Mouse (Mus musculus) lung, embryonic 16.5 days (tissue): ENCODE data around the gene Krtap10-4. TPM values are rescaled to one million over a fixed set of nuclear protein-coding genes. Genes with fewer than 3 reads are reported as not detected.
"Not testable (repeated sequence)": the region's sequence is repeated elsewhere in the genome, so short reads cannot be mapped to it uniquely, and the experiment has no call there.

Experiments used
- ATAC-seq: fragments of 200-750 bp; cut with Nextera tagmentation; 2 replicates; pipeline ENCODE4 v1.8.0; 2017; ENCODE audit warnings: low read depth, mild to moderate bottlenecking, moderate library complexity
- H3K27ac ChIP-seq: fragments of 300-500 bp; sonication (generic); 2 replicates; pipeline ENCODE4 v1.5.1; 2014; ENCODE audit warnings: mild to moderate bottlenecking, control low read depth, low read length
- H3K27me3 ChIP-seq: fragments of 300-500 bp; sonication (generic); 2 replicates; pipeline ENCODE4 v1.6.1; 2014; ENCODE audit warnings: low read depth, low read length, mixed read lengths; ENCODE audit not compliant: control insufficient read depth, insufficient read depth
- H3K36me3 ChIP-seq: fragments of 300-500 bp; sonication (generic); 2 replicates; pipeline ENCODE4 v1.6.1; 2014; ENCODE audit warnings: low read length; ENCODE audit not compliant: control insufficient read depth, insufficient read depth
- H3K4me1 ChIP-seq: fragments of 300-500 bp; sonication (generic); replicated peaks from 2 replicates; pipeline ENCODE4 v1.6.1; 2014; ENCODE audit warnings: low read length, mixed read lengths; ENCODE audit not compliant: control insufficient read depth, insufficient read depth
- H3K4me2 ChIP-seq: fragments of 300-500 bp; sonication (generic); 2 replicates; pipeline ENCODE4 v1.6.1; 2014; ENCODE audit warnings: low read depth, low read length, control low read depth
- H3K4me3 ChIP-seq: fragments of 300-500 bp; sonication (generic); 2 replicates; pipeline ENCODE4 v1.5.1; 2014; ENCODE audit warnings: mild to moderate bottlenecking, low read length, control low read depth
- H3K9ac ChIP-seq: fragments of 300-500 bp; sonication (generic); 2 replicates; pipeline ENCODE4 v1.6.1; 2014; ENCODE audit warnings: low read length, control low read depth
- H3K9me3 ChIP-seq: fragments of 300-500 bp; sonication (generic); 2 replicates; pipeline ENCODE4 v1.6.1; 2016; ENCODE audit warnings: low read length; ENCODE audit not compliant: control insufficient read depth
- WGBS: fragments of 180-500 bp; shearing (Covaris S2); extraction: QIAGEN DNeasy Blood & Tissue Kit; methylation state at CpG from one replicate; pipeline ENCODE4 v1.1.7; 2014; 5-methylcytosine and 5-hydroxymethylcytosine counted together
- polyA plus RNA-seq: library from polyadenylated mRNA; unstranded; fragments of >200 nt; fragmentation: Nextera tagmentation; extraction: Ambion mirVana; gene quantifications from 2 replicates; pipeline ENCODE4 v1.2.1, GENCODE M21; 2015

Gene Krtap10-4
- polyA plus RNA-seq, 1 experiment from 2014 or later = not detected

GRCm38 (mm10) chr10:77798921-77799508 lies 27.9 kb downstream of the Krtap10-4 start, which contains the start of gene Gm19668:
TSS of gene Gm19668 (minus strand) at chr10:77799133.
- no peaks in the 10 kb centered on the region for H3K36me3 ChIP-seq
- no peak within 1 kb of the TSS for H3K4me3 ChIP-seq
- no peak within 1 kb of the TSS for H3K9ac ChIP-seq
- 56% methylated on average over 8 of the region's 8 CpGs for WGBS
- no peak for ATAC-seq
- no peaks in the 10 kb centered on the region for H3K27me3 ChIP-seq
- H3K4me1 ChIP-seq = no peaks in the 10 kb centered on the region
- H3K27ac ChIP-seq = no peak within 1 kb of the TSS
- H3K9me3 ChIP-seq = no peaks in the 10 kb centered on the region
- H3K4me2 ChIP-seq = no peak within 1 kb of the TSS

GRCm38 (mm10) chr10:77798164-77798920 lies 28.6 kb downstream of the Krtap10-4 start:
- not testable (repeated sequence) for H3K9ac ChIP-seq, H3K9me3 ChIP-seq, H3K27ac ChIP-seq, H3K4me1 ChIP-seq, H3K4me2 ChIP-seq, H3K36me3 ChIP-seq, H3K4me3 ChIP-seq, H3K27me3 ChIP-seq, ATAC-seq
- 34% methylated on average over 3 of the region's 3 CpGs for WGBS

- H3K27ac ChIP-seq = no peak overlapping the region
- no peaks in the 10 kb centered on the region for H3K27me3 ChIP-seq
- no peak overlapping the region for H3K9ac ChIP-seq
- H3K4me1 ChIP-seq = no peaks in the 10 kb centered on the region
- H3K9me3 ChIP-seq = no peaks in the 10 kb centered on the region
- H3K4me2 ChIP-seq = no peak overlapping the region
- WGBS = 8% methylated on average over 3 of the region's 3 CpGs
- H3K4me3 ChIP-seq = no peak overlapping the region
- no peak for ATAC-seq
- no peaks in the 10 kb centered on the region for H3K36me3 ChIP-seq
Observed at GRCm38 (mm10) chr10:77797677-77798076, 29.2 kb downstream of the Krtap10-4 start.

- no peaks in the 10 kb centered on the region for H3K36me3 ChIP-seq
- H3K27ac ChIP-seq = no peak within 1 kb of the TSS
- no peak for ATAC-seq
- H3K4me1 ChIP-seq = no peaks in the 10 kb centered on the region
- no peaks in the 10 kb centered on the region for H3K27me3 ChIP-seq
- no peak within 1 kb of the TSS for H3K9ac ChIP-seq
- H3K4me3 ChIP-seq = no peak within 1 kb of the TSS
- 46% methylated on average over 2 of the region's 2 CpGs for WGBS
- H3K4me2 ChIP-seq = no peak within 1 kb of the TSS
- H3K9me3 ChIP-seq = no peaks in the 10 kb centered on the region
Observed at GRCm38 (mm10) chr10:77794976-77795375, 31.9 kb downstream of the Krtap10-4 start, which contains the start of gene Gm9639. TSS of gene Gm9639 (minus strand) at chr10:77795076.

- H3K4me3 ChIP-seq = no peak overlapping the region
- WGBS = 66% methylated on average over 2 of the region's 2 CpGs
Observed at GRCm38 (mm10) chr10:77788621-77789020, 38.3 kb downstream of the Krtap10-4 start.

GRCm38 (mm10) chr10:77787876-77788275 lies 39.0 kb downstream of the Krtap10-4 start, which contains the start of gene Gm7137:
TSS of gene Gm7137 (minus strand) at chr10:77788200.
- not testable (repeated sequence) for H3K9ac ChIP-seq
- no CpG with 5 or more reads among the region's 1 CpGs for WGBS

More at GRCm38 (mm10) chr10:77788621-77789020, 38.3 kb downstream of the Krtap10-4 start:
- H3K36me3 ChIP-seq = no peaks in the 10 kb centered on the region
- no peak overlapping the region for H3K4me2 ChIP-seq
- H3K9me3 ChIP-seq = no peaks in the 10 kb centered on the region
- no peaks in the 10 kb centered on the region for H3K4me1 ChIP-seq
- ATAC-seq = no peak
- no peaks in the 10 kb centered on the region for H3K27me3 ChIP-seq
- H3K27ac ChIP-seq = no peak overlapping the region
- no peak overlapping the region for H3K9ac ChIP-seq

GRCm38 (mm10) chr10:77783396-77783795 lies 43.5 kb downstream of the Krtap10-4 start:
- H3K4me2 ChIP-seq = not testable (repeated sequence)
- WGBS = 100% methylated on average over 1 of the region's 3 CpGs

More at GRCm38 (mm10) chr10:77787876-77788275, 39.0 kb downstream of the Krtap10-4 start, which contains the start of gene Gm7137:
- not testable (repeated sequence) for ATAC-seq, H3K36me3 ChIP-seq, H3K27me3 ChIP-seq, H3K4me3 ChIP-seq, H3K27ac ChIP-seq, H3K4me2 ChIP-seq, H3K4me1 ChIP-seq, H3K9me3 ChIP-seq

GRCm38 (mm10) chr10:77782442-77782841 lies 44.5 kb downstream of the Krtap10-4 start, which contains the start of gene Gm3250:
TSS of gene Gm3250 (minus strand) at chr10:77782542.
- not testable (repeated sequence) for H3K27me3 ChIP-seq, ATAC-seq, H3K27ac ChIP-seq, H3K4me3 ChIP-seq, H3K4me2 ChIP-seq, H3K36me3 ChIP-seq, H3K9ac ChIP-seq, H3K4me1 ChIP-seq, H3K9me3 ChIP-seq
- 29% methylated on average over 1 of the region's 1 CpGs for WGBS

More at GRCm38 (mm10) chr10:77783396-77783795, 43.5 kb downstream of the Krtap10-4 start:
- not testable (repeated sequence) for H3K9me3 ChIP-seq, ATAC-seq, H3K27ac ChIP-seq, H3K4me3 ChIP-seq, H3K9ac ChIP-seq, H3K36me3 ChIP-seq, H3K4me1 ChIP-seq, H3K27me3 ChIP-seq

- H3K36me3 ChIP-seq, ATAC-seq, H3K27me3 ChIP-seq, H3K4me3 ChIP-seq, H3K27ac ChIP-seq, H3K9me3 ChIP-seq, H3K4me1 ChIP-seq, H3K4me2 ChIP-seq, H3K9ac ChIP-seq: not testable (repeated sequence)
- 56% methylated on average over 1 of the region's 1 CpGs for WGBS
Observed at GRCm38 (mm10) chr10:77776844-77777243, 50.1 kb downstream of the Krtap10-4 start, which contains the start of gene Gm7138. TSS of gene Gm7138 (minus strand) at chr10:77776944.
